Mouse (Mus musculus) megakaryocyte-erythroid progenitor cell, adult 5 weeks (primary cell): Measurements from ENCODE around the gene Tfcp2l1. TPM values are rescaled to one million over a fixed set of nuclear protein-coding genes. Genes with fewer than 3 reads are reported as not detected.

Experiments
- polyA plus RNA-seq: library from polyadenylated mRNA; stranded (reverse); fragments of >175 nt; gene quantifications from 2 replicates; pipeline ENCODE4 v1.2.3, GENCODE M21; 2012

The Tfcp2l1 gene
- 0.03 TPM in 1 of 2 replicates, not detected in the other for polyA plus RNA-seq

DNA sequence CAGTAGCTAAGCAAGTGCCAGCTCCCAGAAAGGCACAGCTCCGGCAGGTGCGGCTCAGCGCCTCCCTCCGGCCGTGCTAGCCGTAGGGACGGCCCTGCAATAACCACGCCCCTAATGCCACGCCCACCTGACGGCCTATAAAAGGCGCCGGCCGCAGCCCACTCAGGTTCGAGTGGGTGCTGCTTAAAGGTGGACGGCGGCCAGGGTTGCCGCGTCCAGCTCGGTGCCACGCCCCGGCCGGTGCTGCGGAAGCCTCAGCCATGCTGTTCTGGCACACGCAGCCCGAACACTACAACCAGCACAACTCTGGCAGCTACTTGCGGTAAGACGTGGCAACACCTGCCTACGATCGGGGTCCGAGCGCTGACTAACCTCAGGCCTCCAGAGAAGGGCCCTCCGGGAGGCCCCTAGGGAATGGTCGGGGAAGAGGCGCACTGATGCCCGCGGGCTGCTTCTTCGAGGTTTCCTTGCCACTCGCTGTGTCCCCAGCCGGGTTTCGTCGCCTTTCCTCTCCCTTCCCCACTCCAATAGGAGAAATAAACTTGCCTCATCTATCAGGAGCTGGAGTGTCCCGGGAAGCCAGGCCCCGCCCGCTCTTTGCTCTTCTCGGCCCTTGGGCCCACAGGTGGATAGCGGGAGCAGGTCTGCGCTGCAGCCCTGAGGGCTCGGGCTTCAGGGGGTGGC lies at the start of gene Tfcp2l1:
TSS of gene Tfcp2l1 (plus strand) at position 165 of the 684 bp plus-strand sequence.

Other genes with a start within 250 kb of the Tfcp2l1 start
- 31.6 and 31.8 TPM in 2 replicates for gene Clasp1, start 238.9 kb upstream of the Tfcp2l1 start, polyA plus RNA-seq